Mouse (Mus musculus) gastrocnemius, postnatal 36 days (tissue): Measurements from ENCODE around the gene Gm49358. TPM values are rescaled to one million over a fixed set of nuclear protein-coding genes. Genes with fewer than 3 reads are reported as not detected.

Source experiments
- DNase-seq, 2 experiments: peaks; one replicate each; pipeline ENCODE4 v3.0.0; 2022
- intact Hi-C: fragments of 180-260 bp; cut with DNase I; formaldehyde crosslinking; loops from one replicate; pipeline ENCODE4 v1.15.1; 2025
- total RNA-seq, 2 experiments: library from RNA; stranded (reverse); gene quantifications; 2 replicates each; pipeline ENCODE4 v1.2.3; 2021

The Gm49358 gene
- total RNA-seq, 2 experiments from 2014 or later: 20.2 to 20.3 TPM

GRCm38 (mm10) chr10:86852160-86852559 lies 88.4 kb downstream of the Gm49358 start:
- DNase-seq: no peak
- intact Hi-C loops: no loop called here

- no peak for DNase-seq
- intact Hi-C loops: no loop called here
Measured at GRCm38 (mm10) chr10:86853433-86853832, 89.7 kb downstream of the Gm49358 start.

- intact Hi-C loops: no loop called here
- no peak for DNase-seq
Measured at GRCm38 (mm10) chr10:86860396-86860795, 96.6 kb downstream of the Gm49358 start.

- DNase-seq: no peak
- intact Hi-C loops: no loop called here
Measured at GRCm38 (mm10) chr10:86862496-86862895, 98.7 kb downstream of the Gm49358 start.

GRCm38 (mm10) chr10:86863429-86863828 lies 99.7 kb downstream of the Gm49358 start:
- intact Hi-C loops: no loop called here
- no peak for DNase-seq

- intact Hi-C loops: no loop called here
- no peak for DNase-seq
Measured at GRCm38 (mm10) chr10:86872121-86872520, 108.3 kb downstream of the Gm49358 start.

- peak in 1 of 2 experiments; percentile 14 for DNase-seq
- intact Hi-C loops: no loop called here
Measured at GRCm38 (mm10) chr10:86872591-86872990, 108.8 kb downstream of the Gm49358 start.

- intact Hi-C loops: no loop called here
- DNase-seq: no peak
Measured at GRCm38 (mm10) chr10:86878721-86879120, 114.9 kb downstream of the Gm49358 start.

GRCm38 (mm10) chr10:86880071-86880806 lies 116.5 kb downstream of the Gm49358 start:
- intact Hi-C loops: loop anchor here (5.0 kb wide), 1 partner anchor 92 kb away; no protein-coding TSS in a partner anchor
- DNase-seq: peak; percentile 50 to 57

- DNase-seq: no peak
- intact Hi-C loops: loop anchor here (5.0 kb wide), 1 partner anchor 91 kb away; no protein-coding TSS in a partner anchor
Measured at GRCm38 (mm10) chr10:86881448-86881847, 117.7 kb downstream of the Gm49358 start.

Other genes with a start within 250 kb of the Gm49358 start
- gene Hsp90b1, start 58.5 kb upstream of the Gm49358 start, total RNA-seq: 100 to 1,000 TPM in 1 of 2 experiments, 10 to 100 TPM in 1; 99.0 to 101 TPM
- gene Ttc41, start 58.2 kb upstream of the Gm49358 start, total RNA-seq: 1 to 10 TPM; 1.9 to 2.1 TPM
- 10 to 100 TPM; 44.4 to 53.9 TPM for gene Nt5dc3, start 15.0 kb downstream of the Gm49358 start, total RNA-seq
- 1 to 10 TPM; 1.3 to 1.6 TPM for gene Stab2, start 244.1 kb downstream of the Gm49358 start, total RNA-seq